Mouse (Mus musculus) thymus, adult 2 months (tissue): ENCODE measurements around the gene Gm20388. TPM values are rescaled to one million over a fixed set of nuclear protein-coding genes. Genes with fewer than 3 reads are reported as not detected.

ENCODE experiments used
- DNase-seq: peaks from one replicate; pipeline ENCODE4 v3.0.0; 2021
- H3K27ac ChIP-seq: fragments of 200-500 bp; 2 replicates; pipeline ENCODE4 v1.5.1; 2012; ENCODE audit warnings: low read length, control low read depth; ENCODE audit not compliant: control insufficient read depth, insufficient read depth
- H3K27me3 ChIP-seq: fragments of 200-500 bp; 2 replicates; pipeline ENCODE4 v1.6.1; 2012; ENCODE audit warnings: mild to moderate bottlenecking, low read length, moderate library complexity, mixed read lengths; ENCODE audit not compliant: control insufficient read depth, insufficient read depth
- H3K36me3 ChIP-seq: fragments of 200-500 bp; 2 replicates; pipeline ENCODE4 v1.6.1; 2012; ENCODE audit warnings: mild to moderate bottlenecking, low read length, moderate library complexity; ENCODE audit not compliant: control insufficient read depth, insufficient read depth
- H3K4me1 ChIP-seq: fragments of 200-500 bp; replicated peaks from 2 replicates; pipeline ENCODE4 v1.6.1; 2012; ENCODE audit warnings: low read length; ENCODE audit not compliant: control insufficient read depth, insufficient read depth
- H3K4me3 ChIP-seq: fragments of 200-500 bp; 2 replicates; pipeline ENCODE4 v1.5.1; 2012; ENCODE audit warnings: mild to moderate bottlenecking, low read length, control low read depth, moderate library complexity; ENCODE audit not compliant: control insufficient read depth, insufficient read depth
- CTCF ChIP-seq: fragments of 200-500 bp; IDR thresholded peaks from 2 replicates; pipeline ENCODE4 v1.5.1; 2012; ENCODE audit warnings: mild to moderate bottlenecking, control low read depth, low read length, moderate library complexity, borderline replicate concordance; ENCODE audit not compliant: control insufficient read depth, poor library complexity, insufficient read depth; ENCODE audit errors: extremely low read depth
- POLR2A ChIP-seq: fragments of 200-500 bp; IDR thresholded peaks from 2 replicates; pipeline ENCODE4 v1.6.1; 2012; ENCODE audit warnings: mild to moderate bottlenecking, low read length, control low read depth, moderate library complexity; ENCODE audit not compliant: control insufficient read depth, poor library complexity, insufficient read depth; ENCODE audit errors: extremely low read depth
- WGBS: fragments of 180-500 bp; shearing (Covaris S2); methylation state at CpG from one replicate; pipeline ENCODE4 v1.1.7; 2018; 5-methylcytosine and 5-hydroxymethylcytosine counted together
- polyA plus RNA-seq: library from polyadenylated mRNA; depleted of rRNA; stranded (reverse); fragments of >200 nt; gene quantifications from 2 replicates; pipeline ENCODE4 v1.2.3, GENCODE M21; 2012

Gm20388 gene
- polyA plus RNA-seq, 1 experiment = 103 TPM

DNA sequence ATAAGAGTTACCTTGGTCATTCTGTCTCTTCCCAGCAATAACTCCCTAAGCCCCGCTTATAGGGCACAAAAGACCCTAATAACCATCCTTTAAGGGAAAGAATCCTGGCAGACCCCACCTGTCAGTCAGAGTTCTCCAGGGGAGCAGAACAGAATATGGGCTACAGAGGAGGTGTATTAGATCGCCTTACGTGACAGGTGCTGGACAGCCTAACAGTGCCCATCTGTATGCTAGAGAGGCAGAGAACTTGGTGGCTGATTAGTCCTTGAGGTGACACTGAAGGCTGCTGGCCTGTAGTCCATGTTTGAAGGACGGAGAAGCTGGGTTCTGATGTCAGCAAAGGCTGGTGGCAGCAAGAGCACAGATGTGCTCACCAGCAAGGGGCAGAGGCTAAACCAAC is 200.3 kb downstream of the Gm20388 start:
- Histone ChIP-seq H3K27me3 (peaks cover 12% of the 10 kb centered on the region; the same call in 1 of the 2 replicates), H3K4me3 (no peak overlapping the region), H3K36me3 (no peaks in the 10 kb centered on the region), H3K27ac (no peak overlapping the region), H3K4me1 (peaks cover 13% of the 10 kb centered on the region)
- no peak for TF ChIP-seq CTCF
- TF ChIP-seq POLR2A = no peak
- no peak for DNase-seq
- 94% methylated on average over 4 of the region's 4 CpGs for WGBS

DNA sequence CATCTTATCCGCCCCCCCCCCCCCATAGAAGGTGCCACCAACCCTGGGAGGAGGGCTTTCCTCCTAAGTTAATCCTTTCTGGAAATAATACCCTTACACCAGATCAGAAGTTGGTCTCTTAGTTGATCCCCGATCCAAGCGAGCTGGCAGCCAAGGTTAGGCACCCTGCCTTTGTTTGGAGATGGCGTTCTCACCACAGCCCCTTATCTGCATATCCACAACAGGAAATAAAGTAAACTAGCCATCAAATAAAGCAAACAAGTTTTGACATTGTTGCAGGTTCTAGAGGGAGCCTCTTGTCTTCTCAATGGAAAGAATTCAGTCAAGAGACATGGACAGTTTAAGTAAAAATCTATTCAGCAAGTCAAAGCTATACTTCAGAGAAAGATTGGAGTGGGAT is 200.7 kb downstream of the Gm20388 start:
- no peak for TF ChIP-seq CTCF
- TF ChIP-seq POLR2A = no peak
- Histone ChIP-seq H3K27ac (no peak overlapping the region), H3K36me3 (no peaks in the 10 kb centered on the region), H3K4me3 (no peak overlapping the region), H3K4me1 (peaks cover 13% of the 10 kb centered on the region), H3K27me3 (peaks cover 12% of the 10 kb centered on the region; the same call in 1 of the 2 replicates)
- DNase-seq = no peak
- 79% methylated on average over 4 of the region's 4 CpGs for WGBS

DNA sequence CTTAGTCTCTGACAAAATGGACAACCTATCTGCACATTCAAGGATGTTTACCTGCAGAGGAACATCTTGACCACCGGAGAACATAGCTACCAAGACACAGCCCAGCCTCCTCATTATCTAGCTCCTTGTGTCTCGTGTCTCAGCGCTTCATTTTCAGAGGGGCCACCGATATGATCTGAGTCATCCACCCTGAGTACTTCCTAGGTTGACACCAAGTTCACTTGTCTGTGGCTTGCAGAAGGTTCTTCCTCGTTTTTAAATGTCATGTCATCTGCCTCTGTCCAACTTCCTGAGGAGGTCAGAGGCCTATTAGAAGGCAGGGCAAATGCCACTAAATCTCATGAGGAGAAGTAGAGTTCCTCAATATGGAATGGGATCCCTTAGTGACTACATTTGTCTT is 201.9 kb downstream of the Gm20388 start:
- DNase-seq = no peak
- Histone ChIP-seq H3K27me3 (peaks cover 12% of the 10 kb centered on the region; the same call in 1 of the 2 replicates), H3K4me3 (no peak overlapping the region), H3K36me3 (no peaks in the 10 kb centered on the region), H3K4me1 (peaks cover 13% of the 10 kb centered on the region), H3K27ac (no peak overlapping the region)
- 27% methylated on average over 5 of the region's 5 CpGs for WGBS
- TF ChIP-seq CTCF = no peak
- TF ChIP-seq POLR2A = no peak

DNA sequence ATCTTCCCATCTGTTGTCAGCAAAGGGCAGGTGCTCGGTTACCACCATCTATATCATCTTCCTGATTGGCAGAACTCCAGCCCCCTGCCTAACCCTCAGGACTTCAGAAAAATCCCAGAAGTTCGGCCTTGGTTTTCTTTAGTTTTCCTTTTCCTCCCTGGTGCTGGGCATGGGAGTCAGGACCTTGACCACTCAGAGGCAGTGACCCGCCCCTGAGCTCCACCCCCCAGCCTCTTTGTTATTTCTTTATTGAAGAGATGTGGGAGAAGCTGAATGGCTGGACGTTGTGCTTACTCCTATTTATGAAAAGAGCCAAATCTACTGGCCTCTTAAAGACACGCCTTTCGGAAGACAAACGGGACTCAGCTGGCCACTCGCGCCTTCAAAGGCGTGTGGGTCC is 202.7 kb downstream of the Gm20388 start:
- Histone ChIP-seq H3K4me3 (peak overlapping the region; percentile 55), H3K36me3 (no peaks in the 10 kb centered on the region), H3K27ac (no peak overlapping the region), H3K27me3 (peaks cover 12% of the 10 kb centered on the region; the same call in 1 of the 2 replicates), H3K4me1 (peaks cover 13% of the 10 kb centered on the region)
- no peak for DNase-seq
- TF ChIP-seq POLR2A = no peak
- no peak for TF ChIP-seq CTCF
- WGBS = 13% methylated on average over 10 of the region's 10 CpGs

DNA sequence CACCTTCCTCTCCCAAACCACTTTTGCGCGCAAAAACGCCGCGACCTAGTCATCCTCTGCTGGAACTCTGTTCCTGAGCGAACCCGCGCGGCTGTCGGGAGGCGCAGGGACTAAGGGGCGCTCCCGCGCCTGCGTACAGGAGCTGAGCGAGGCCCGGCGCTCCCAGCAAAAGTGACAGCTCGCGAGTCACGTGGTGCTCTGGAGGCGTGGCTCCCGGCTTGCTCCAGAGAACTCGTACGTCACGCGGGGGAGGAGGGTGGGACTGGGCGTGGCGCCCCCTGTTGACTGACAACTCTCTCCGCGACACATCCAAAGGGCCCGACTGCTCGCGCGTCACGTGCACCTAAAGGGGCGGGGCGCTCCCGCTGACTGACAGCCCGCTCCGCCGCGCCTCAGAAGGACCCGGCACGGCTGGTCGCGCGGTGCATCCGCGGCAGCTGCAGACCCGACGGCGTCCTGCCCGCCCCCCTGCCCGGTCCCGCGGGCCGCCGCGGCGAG is 203.2 kb downstream of the Gm20388 start, which contains the start of gene 6430548M08Rik:
TSS of gene 6430548M08Rik (plus strand) at position 395 of the 498 bp plus-strand sequence.
- H3K27me3 ChIP-seq = peaks cover 12% of the 10 kb centered on the region; the same call in 1 of the 2 replicates
- peaks cover 13% of the 10 kb centered on the region for H3K4me1 ChIP-seq
- peak; percentile 100 for DNase-seq
- H3K36me3 ChIP-seq = no peaks in the 10 kb centered on the region
- H3K4me3 ChIP-seq = peak within 1 kb of the TSS; percentile 55
- WGBS = under 1% methylated on average over 61 of the region's 61 CpGs
- no peak within 1 kb of the TSS for H3K27ac ChIP-seq
- TF ChIP-seq CTCF (peak; percentile 49; the same call in 1 of the 2 replicates), POLR2A (peak; percentile 58)

DNA sequence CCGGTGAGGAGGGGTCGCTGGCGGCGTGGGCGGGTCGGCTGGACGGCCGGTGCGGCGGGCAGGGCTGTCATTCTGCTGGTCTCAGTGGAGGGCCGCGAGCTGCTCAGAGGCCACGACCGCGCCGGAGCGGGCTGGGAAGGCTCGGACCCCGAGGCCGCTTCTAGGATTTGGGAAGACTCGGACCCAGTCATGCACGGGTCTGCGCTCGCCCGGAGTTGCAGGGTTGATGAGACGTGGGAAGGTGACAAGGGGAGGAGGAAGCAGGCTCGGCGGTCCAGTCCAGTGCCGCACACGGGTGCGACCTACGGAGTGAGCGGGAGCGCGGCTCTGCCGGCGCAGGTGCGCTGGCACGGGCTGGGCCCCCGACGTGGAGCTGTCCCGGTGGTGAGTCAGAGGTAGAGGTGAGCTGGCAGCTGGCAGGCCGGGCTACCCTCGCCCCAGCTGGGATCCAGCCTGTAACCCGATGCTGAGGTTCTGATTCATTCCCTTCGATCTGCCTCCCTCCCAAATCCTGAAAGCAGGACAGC is 203.7 kb downstream of the Gm20388 start:
- Histone ChIP-seq H3K36me3 (no peaks in the 10 kb centered on the region), H3K4me1 (peaks cover 13% of the 10 kb centered on the region), H3K4me3 (peak overlapping the region; percentile 33), H3K27me3 (peaks cover 12% of the 10 kb centered on the region; the same call in 1 of the 2 replicates), H3K27ac (no peak overlapping the region)
- no peak for DNase-seq
- no peak for TF ChIP-seq CTCF
- TF ChIP-seq POLR2A = no peak
- WGBS = 3% methylated on average over 46 of the region's 46 CpGs
